Mouse (Mus musculus) forebrain, postnatal 0 days (tissue): ENCODE data around the gene Dner. TPM values are rescaled to one million over a fixed set of nuclear protein-coding genes. Genes with fewer than 3 reads are reported as not detected.

ENCODE experiments used
- ATAC-seq: fragments of 200-750 bp; cut with Nextera tagmentation; 2 replicates; pipeline ENCODE4 v1.8.0; 2017; ENCODE audit warnings: mild to moderate bottlenecking, moderate library complexity
- DNase-seq: peaks from one replicate; pipeline ENCODE4 v3.0.0-alpha.2; 2015
- H3K27ac ChIP-seq: fragments of 300-500 bp; sonication (generic); 2 replicates; pipeline ENCODE4 v1.5.1; 2014; ENCODE audit warnings: low read depth, mild to moderate bottlenecking, antibody characterized with exemption, low read length, moderate library complexity, mixed read lengths
- H3K27me3 ChIP-seq: fragments of 300-500 bp; sonication (generic); 2 replicates; pipeline ENCODE4 v1.6.1; 2014; ENCODE audit warnings: mild to moderate bottlenecking, low read length, mixed read lengths; ENCODE audit not compliant: insufficient read depth
- H3K36me3 ChIP-seq: fragments of 300-500 bp; sonication (generic); 2 replicates; pipeline ENCODE4 v1.6.1; 2014; ENCODE audit warnings: mild to moderate bottlenecking, moderate library complexity; ENCODE audit not compliant: insufficient read depth
- H3K4me1 ChIP-seq: fragments of 300-500 bp; sonication (generic); 2 replicates; pipeline ENCODE4 v1.6.1; 2014; ENCODE audit warnings: antibody characterized with exemption; ENCODE audit not compliant: insufficient read depth
- H3K4me2 ChIP-seq: fragments of 300-500 bp; sonication (generic); 2 replicates; pipeline ENCODE4 v1.6.1; 2014; ENCODE audit warnings: low read depth, mild to moderate bottlenecking, moderate library complexity
- H3K4me3 ChIP-seq: fragments of 300-500 bp; sonication (generic); 2 replicates; pipeline ENCODE4 v1.5.1; 2014; ENCODE audit warnings: low read depth, low read length, mixed read lengths
- H3K9ac ChIP-seq: fragments of 300-500 bp; sonication (generic); 2 replicates; pipeline ENCODE4 v1.6.1; 2014; ENCODE audit warnings: mild to moderate bottlenecking
- H3K9me3 ChIP-seq: fragments of 300-500 bp; sonication (generic); 2 replicates; pipeline ENCODE4 v1.6.1; 2016; ENCODE audit warnings: low read length
- CTCF ChIP-seq: sonication (generic); IDR thresholded peaks from 2 replicates; pipeline ENCODE4 v1.5.1; 2016; ENCODE audit warnings: antibody characterized with exemption, control low read depth, low read depth
- WGBS: fragments of 180-500 bp; shearing (Covaris S2); extraction: QIAGEN DNeasy Blood & Tissue Kit; methylation state at CpG from one replicate; pipeline ENCODE4 v1.1.7; 2014; 5-methylcytosine and 5-hydroxymethylcytosine counted together
- polyA plus RNA-seq: library from polyadenylated mRNA; unstranded; fragments of >200 nt; fragmentation: Nextera tagmentation; extraction: Ambion mirVana; gene quantifications from 2 replicates; pipeline ENCODE4 v1.2.1, GENCODE M21; 2015
- total RNA-seq: library from RNA; depleted of rRNA; stranded (reverse); fragments of >200 nt; gene quantifications from 2 replicates; pipeline ENCODE4 v1.2.3, GENCODE M21; 2014; rRNA removed

Dner gene
- total RNA-seq (164 and 265 TPM in 2 replicates), polyA plus RNA-seq (203 and 295 TPM in 2 replicates)

GRCm38 (mm10) chr1:84695517-84696411 lies at the start of gene Dner:
Gene Dner (minus strand): TSS chr1:84696221.
- DNase-seq (peak; percentile 82), ATAC-seq (peak; percentile 82)
- peaks cover 3% of the 10 kb centered on the region; the same call in 1 of the 2 replicates for H3K4me1 ChIP-seq
- WGBS: under 1% methylated on average over 75 of the region's 75 CpGs
- peak within 1 kb of the TSS; percentile 81 for H3K4me3 ChIP-seq
- no peaks in the 10 kb centered on the region for H3K36me3 ChIP-seq
- H3K9me3 ChIP-seq: no peaks in the 10 kb centered on the region
- TF ChIP-seq CTCF: peak; percentile 48
- H3K9ac ChIP-seq: peak within 1 kb of the TSS; percentile 87
- H3K27me3 ChIP-seq: no peaks in the 10 kb centered on the region
- H3K27ac ChIP-seq: peak within 1 kb of the TSS; percentile 81
- peak within 1 kb of the TSS; percentile 75 for H3K4me2 ChIP-seq

DNA sequence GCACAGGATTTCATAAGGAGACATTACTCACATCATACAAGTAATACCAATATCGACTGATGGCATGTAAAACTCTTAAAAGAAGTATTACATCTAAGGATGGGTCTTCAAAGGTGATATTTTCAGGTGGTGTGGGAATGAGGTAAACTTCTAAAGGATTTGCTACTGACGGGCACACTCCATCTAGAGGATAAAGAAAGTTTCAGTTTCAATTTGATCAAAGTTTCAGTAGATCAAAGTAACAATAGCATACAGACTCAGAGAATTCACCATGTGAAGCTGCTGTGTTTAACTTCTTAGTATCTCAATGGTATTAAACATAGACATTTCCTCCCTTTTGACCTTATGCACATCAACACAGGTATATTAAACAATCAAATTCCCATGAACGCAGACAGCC lies 46.1 kb upstream of the Dner start:
- DNase-seq: no peak
- no peak for TF ChIP-seq CTCF
- 86% methylated on average over 3 of the region's 3 CpGs for WGBS
- H3K27ac ChIP-seq: no peak overlapping the region
- H3K9ac ChIP-seq: no peak overlapping the region
- no peak overlapping the region for H3K4me3 ChIP-seq
- no peak overlapping the region for H3K4me2 ChIP-seq
- no peaks in the 10 kb centered on the region for H3K27me3 ChIP-seq
- peaks cover 45% of the 10 kb centered on the region for H3K36me3 ChIP-seq
- no peaks in the 10 kb centered on the region for H3K4me1 ChIP-seq
- no peaks in the 10 kb centered on the region for H3K9me3 ChIP-seq
- ATAC-seq: no peak

GRCm38 (mm10) chr1:84740080-84740479 lies 44.1 kb upstream of the Dner start:
- WGBS: 100% methylated on average over 1 of the region's 1 CpGs

GRCm38 (mm10) chr1:84737097-84737496 lies 41.1 kb upstream of the Dner start:
- Histone ChIP-seq H3K4me1 (no peaks in the 10 kb centered on the region), H3K36me3 (peaks cover 43% of the 10 kb centered on the region), H3K4me3 (no peak overlapping the region), H3K27me3 (no peaks in the 10 kb centered on the region), H3K9ac (no peak overlapping the region), H3K9me3 (no peaks in the 10 kb centered on the region), H3K27ac (no peak overlapping the region), H3K4me2 (no peak overlapping the region)
- no peak for TF ChIP-seq CTCF
- no peak for ATAC-seq
- WGBS: 53% methylated on average over 1 of the region's 1 CpGs
- no peak for DNase-seq

More at GRCm38 (mm10) chr1:84740080-84740479, 44.1 kb upstream of the Dner start:
- H3K36me3 ChIP-seq: peaks cover 51% of the 10 kb centered on the region
- ATAC-seq (no peak), DNase-seq (no peak)
- no peak overlapping the region for H3K4me3 ChIP-seq
- no peak overlapping the region for H3K9ac ChIP-seq
- H3K9me3 ChIP-seq: no peaks in the 10 kb centered on the region
- H3K27ac ChIP-seq: no peak overlapping the region
- no peak for TF ChIP-seq CTCF
- no peaks in the 10 kb centered on the region for H3K4me1 ChIP-seq
- no peak overlapping the region for H3K4me2 ChIP-seq
- H3K27me3 ChIP-seq: no peaks in the 10 kb centered on the region

GRCm38 (mm10) chr1:84733799-84734198 lies 37.8 kb upstream of the Dner start:
- DNase-seq: peak; percentile 62

GRCm38 (mm10) chr1:84731763-84732162 lies 35.7 kb upstream of the Dner start:
- ATAC-seq: no peak
- DNase-seq: no peak
- no peaks in the 10 kb centered on the region for H3K27me3 ChIP-seq
- H3K27ac ChIP-seq: no peak overlapping the region
- H3K9me3 ChIP-seq: no peaks in the 10 kb centered on the region
- H3K36me3 ChIP-seq: peaks cover 14% of the 10 kb centered on the region
- WGBS: 70% methylated on average over 1 of the region's 1 CpGs
- no peak overlapping the region for H3K4me3 ChIP-seq
- TF ChIP-seq CTCF: no peak
- H3K4me2 ChIP-seq: no peak overlapping the region
- no peaks in the 10 kb centered on the region for H3K4me1 ChIP-seq
- H3K9ac ChIP-seq: no peak overlapping the region

More at GRCm38 (mm10) chr1:84733799-84734198, 37.8 kb upstream of the Dner start:
- Histone ChIP-seq H3K4me1 (no peaks in the 10 kb centered on the region), H3K9me3 (no peaks in the 10 kb centered on the region), H3K27ac (no peak overlapping the region), H3K27me3 (no peaks in the 10 kb centered on the region), H3K4me2 (no peak overlapping the region), H3K4me3 (no peak overlapping the region), H3K9ac (no peak overlapping the region), H3K36me3 (peaks cover 29% of the 10 kb centered on the region)
- WGBS: 61% methylated on average over 3 of the region's 3 CpGs
- peak; percentile 77 for TF ChIP-seq CTCF
- 0 out of 2 replicates have a peak, but pooled peaks have one; percentile 34 for ATAC-seq

DNA sequence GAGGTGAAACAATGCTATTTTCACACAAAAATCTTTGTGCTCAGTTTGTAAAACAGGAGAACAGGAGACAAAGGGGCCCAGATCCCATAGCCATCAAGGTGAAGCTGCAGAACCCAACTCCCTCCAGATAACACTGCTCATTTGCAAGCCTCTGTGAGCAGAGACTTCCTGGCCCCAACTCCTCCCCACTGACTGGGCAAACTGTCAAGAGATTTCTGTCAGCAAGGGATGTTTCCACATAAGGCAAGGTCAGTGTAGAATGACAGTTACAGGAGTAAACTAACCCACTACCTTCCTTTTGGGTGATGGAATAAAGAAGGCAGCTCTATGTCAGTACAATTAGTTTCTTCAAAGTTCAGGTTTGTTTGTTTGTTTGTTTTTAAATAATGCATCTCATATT lies 26.8 kb upstream of the Dner start:
- Histone ChIP-seq H3K9ac (no peak overlapping the region), H3K36me3 (peaks cover 40% of the 10 kb centered on the region), H3K4me3 (no peak overlapping the region), H3K9me3 (no peaks in the 10 kb centered on the region), H3K27ac (no peak overlapping the region), H3K27me3 (no peaks in the 10 kb centered on the region), H3K4me2 (no peak overlapping the region), H3K4me1 (no peaks in the 10 kb centered on the region)
- ATAC-seq (no peak), DNase-seq (no peak)
- TF ChIP-seq CTCF: no peak
